Mouse (Mus musculus) heart, postnatal 0 days (tissue): Measurements from ENCODE around the gene Rgs6. TPM values are rescaled to one million over a fixed set of nuclear protein-coding genes. Genes with fewer than 3 reads are reported as not detected.

ENCODE experiments used
- ATAC-seq: fragments of 200-750 bp; cut with Nextera tagmentation; 2 replicates; pipeline ENCODE4 v1.8.0; 2017; ENCODE audit warnings: low read depth, moderate number of reproducible peaks, moderate library complexity; ENCODE audit not compliant: insufficient read depth
- DNase-seq: peaks from one replicate; pipeline ENCODE4 v3.0.0-alpha.2; 2016; ENCODE audit warnings: low spot score
- H3K27ac ChIP-seq: fragments of 300-500 bp; sonication (generic); 2 replicates; pipeline ENCODE4 v1.5.1; 2014; ENCODE audit warnings: low read depth, mild to moderate bottlenecking
- H3K27me3 ChIP-seq: fragments of 300-500 bp; sonication (generic); 2 replicates; pipeline ENCODE4 v1.6.1; 2014; ENCODE audit warnings: low read length, mixed read lengths; ENCODE audit not compliant: control insufficient read depth, insufficient read depth
- H3K36me3 ChIP-seq: fragments of 300-500 bp; sonication (generic); replicated peaks from 2 replicates; pipeline ENCODE4 v1.6.1; 2014; ENCODE audit warnings: low read length, mixed read lengths; ENCODE audit not compliant: control insufficient read depth, insufficient read depth
- H3K4me1 ChIP-seq: fragments of 300-500 bp; sonication (generic); 2 replicates; pipeline ENCODE4 v1.6.1; 2014; ENCODE audit warnings: antibody characterized with exemption; ENCODE audit not compliant: control insufficient read depth, insufficient read depth
- H3K4me2 ChIP-seq: fragments of 300-500 bp; sonication (generic); 2 replicates; pipeline ENCODE4 v1.6.1; 2014; ENCODE audit warnings: low read depth, mild to moderate bottlenecking, low read length, moderate library complexity
- H3K4me3 ChIP-seq: fragments of 300-500 bp; sonication (generic); 2 replicates; pipeline ENCODE4 v1.5.1; 2014; ENCODE audit warnings: low read depth, low read length
- H3K9ac ChIP-seq: fragments of 300-500 bp; sonication (generic); replicated peaks from 2 replicates; pipeline ENCODE4 v1.6.1; 2014; ENCODE audit warnings: low read depth, low read length, mixed read lengths
- H3K9me3 ChIP-seq: fragments of 300-500 bp; sonication (generic); replicated peaks from 2 replicates; pipeline ENCODE4 v1.6.1; 2016; ENCODE audit warnings: low read length; ENCODE audit not compliant: control insufficient read depth
- CTCF ChIP-seq: IDR thresholded peaks from 2 replicates; pipeline ENCODE4 v1.5.1; 2016; ENCODE audit warnings: antibody characterized with exemption, control low read depth, low read depth
- EP300 ChIP-seq: IDR thresholded peaks from 2 replicates; pipeline ENCODE4 v1.6.1; 2016; ENCODE audit warnings: antibody characterized with exemption, low read depth
- WGBS: fragments of 180-500 bp; shearing (Covaris S2); extraction: QIAGEN DNeasy Blood & Tissue Kit; methylation state at CpG from one replicate; pipeline ENCODE4 v1.1.7; 2014; 5-methylcytosine and 5-hydroxymethylcytosine counted together
- polyA plus RNA-seq: library from polyadenylated mRNA; unstranded; fragments of >200 nt; fragmentation: Nextera tagmentation; extraction: Ambion mirVana; gene quantifications from 2 replicates; pipeline ENCODE4 v1.2.1, GENCODE M21; 2015
- total RNA-seq: library from RNA; depleted of rRNA; stranded (reverse); fragments of >200 nt; gene quantifications from 2 replicates; pipeline ENCODE4 v1.2.3, GENCODE M21; 2014; ENCODE audit warnings: low replicate concordance

Rgs6 gene
- total and polyA plus RNA-seq, 2 experiments from 2014 or later = 12.1 to 16.5 TPM

DNA sequence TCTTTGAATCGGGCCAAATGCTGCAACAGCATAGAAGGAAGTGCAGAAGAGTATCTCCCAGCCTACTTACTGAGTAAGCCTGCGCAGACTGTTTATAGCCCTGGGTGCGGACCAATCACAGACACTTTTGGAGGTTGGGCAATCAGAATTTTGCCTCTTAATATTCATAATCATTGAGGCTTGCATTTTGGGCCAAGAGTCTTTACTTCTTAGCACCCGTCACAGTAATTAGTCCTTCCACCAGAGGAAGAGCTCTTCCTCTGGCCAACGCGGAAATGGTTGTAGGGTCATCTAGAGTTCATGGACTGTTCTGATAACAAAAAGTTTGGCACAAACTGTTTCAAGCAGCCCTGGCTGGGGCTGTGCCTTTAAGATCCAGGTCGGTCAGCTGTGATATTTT, 499.5 kb downstream of the Rgs6 start:
- TF ChIP-seq CTCF (no peak), EP300 (no peak)
- Histone ChIP-seq H3K36me3 (no peaks in the 10 kb centered on the region), H3K27me3 (no peaks in the 10 kb centered on the region), H3K9ac (no peak overlapping the region), H3K9me3 (no peaks in the 10 kb centered on the region), H3K4me3 (no peak overlapping the region), H3K4me1 (peaks cover 13% of the 10 kb centered on the region; the same call in 1 of the 2 replicates), H3K4me2 (peak overlapping the region; percentile 31), H3K27ac (peak overlapping the region; percentile 23)
- ATAC-seq = peak; percentile 82
- 24% methylated on average over 7 of the region's 7 CpGs for WGBS
- DNase-seq = peak; percentile 79

- TF ChIP-seq EP300 = no peak
- no peak for TF ChIP-seq CTCF
- DNase-seq (no peak), ATAC-seq (no peak)
- H3K27ac ChIP-seq = no peak overlapping the region
- WGBS = 65% methylated on average over 7 of the region's 7 CpGs
- no peaks in the 10 kb centered on the region for H3K27me3 ChIP-seq
- no peak overlapping the region for H3K4me2 ChIP-seq
- H3K9ac ChIP-seq = no peak overlapping the region
- no peak overlapping the region for H3K4me3 ChIP-seq
- no peaks in the 10 kb centered on the region for H3K9me3 ChIP-seq
- H3K4me1 ChIP-seq = peaks cover 11% of the 10 kb centered on the region; the same call in 1 of the 2 replicates
- no peaks in the 10 kb centered on the region for H3K36me3 ChIP-seq
These were observed 503.9 kb downstream of the Rgs6 start for GRCm38 (mm10) chr12:83092001-83092400.

DNA sequence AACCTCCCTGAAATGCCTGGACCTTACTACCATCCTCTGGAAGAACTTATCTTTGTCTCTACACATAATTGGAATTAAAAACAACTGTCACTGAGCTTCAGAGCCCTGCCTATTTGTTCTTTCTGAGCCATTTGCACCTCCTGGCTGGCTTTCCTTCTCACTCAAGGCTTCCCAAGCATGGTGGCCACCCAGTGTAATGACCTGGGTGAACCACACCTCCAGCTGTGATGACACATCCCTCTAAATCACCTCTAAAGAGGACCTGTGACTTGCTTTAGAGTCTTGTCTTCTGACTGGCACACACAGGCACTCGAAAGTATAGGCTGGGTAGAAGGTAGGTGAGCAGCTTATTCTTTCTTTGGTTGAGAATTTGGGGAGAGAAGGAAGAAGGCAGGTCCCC, 509.7 kb downstream of the Rgs6 start:
- no peak overlapping the region for H3K9ac ChIP-seq
- no peak overlapping the region for H3K27ac ChIP-seq
- H3K36me3 ChIP-seq = no peaks in the 10 kb centered on the region
- ATAC-seq (no peak), DNase-seq (no peak)
- WGBS = 76% methylated on average over 1 of the region's 1 CpGs
- H3K4me3 ChIP-seq = no peak overlapping the region
- no peaks in the 10 kb centered on the region for H3K27me3 ChIP-seq
- H3K9me3 ChIP-seq = no peaks in the 10 kb centered on the region
- no peaks in the 10 kb centered on the region for H3K4me1 ChIP-seq
- H3K4me2 ChIP-seq = no peak overlapping the region
- TF ChIP-seq CTCF (no peak), EP300 (no peak)

DNA sequence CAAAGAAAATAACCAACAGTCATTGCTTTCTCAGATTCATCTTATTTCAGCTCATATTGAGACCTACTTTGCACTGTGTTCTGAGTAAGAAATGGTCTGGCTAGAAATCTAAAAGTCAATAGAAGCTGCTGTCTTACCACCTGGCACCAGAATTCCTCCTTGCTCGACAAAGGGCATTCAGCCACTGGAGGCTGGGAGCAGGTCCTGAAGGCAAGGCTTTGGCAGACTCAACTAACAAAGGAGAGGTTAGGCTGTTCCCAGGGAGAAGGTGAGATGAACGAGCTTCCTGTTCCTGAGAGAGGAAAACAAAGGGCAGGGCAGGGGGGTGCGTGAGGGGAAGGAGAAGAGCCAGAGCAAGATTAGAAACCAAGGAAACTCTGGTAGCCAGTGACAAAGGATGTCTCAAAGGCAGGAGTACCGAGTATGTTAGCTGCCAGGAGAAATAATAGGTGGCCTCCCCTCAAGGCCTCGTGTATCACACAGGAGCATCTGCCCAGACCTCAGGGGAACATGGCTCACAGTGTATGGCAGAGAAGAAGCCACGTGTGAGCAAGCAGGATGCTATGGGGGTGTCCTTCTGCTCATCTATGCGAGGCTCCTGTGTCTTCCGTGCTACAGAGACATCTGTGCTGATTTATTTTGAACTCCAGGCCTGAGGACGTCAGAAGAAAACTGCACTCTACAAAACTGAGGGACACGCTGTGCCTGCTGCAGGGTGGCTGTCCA, 510.7 kb downstream of the Rgs6 start:
- DNase-seq (no peak), ATAC-seq (no peak)
- H3K4me2 ChIP-seq = no peak overlapping the region
- H3K27ac ChIP-seq = no peak overlapping the region
- H3K27me3 ChIP-seq = no peaks in the 10 kb centered on the region
- H3K9me3 ChIP-seq = no peaks in the 10 kb centered on the region
- TF ChIP-seq CTCF = no peak
- no peak for TF ChIP-seq EP300
- H3K4me1 ChIP-seq = no peaks in the 10 kb centered on the region
- H3K36me3 ChIP-seq = no peaks in the 10 kb centered on the region
- H3K4me3 ChIP-seq = no peak overlapping the region
- 55% methylated on average over 10 of the region's 10 CpGs for WGBS
- no peak overlapping the region for H3K9ac ChIP-seq

- Histone ChIP-seq H3K9ac (no peak overlapping the region), H3K9me3 (no peaks in the 10 kb centered on the region), H3K36me3 (no peaks in the 10 kb centered on the region), H3K4me2 (no peak overlapping the region), H3K27me3 (no peaks in the 10 kb centered on the region), H3K4me3 (no peak overlapping the region), H3K27ac (0 out of 2 replicates have a peak overlapping the region, but pooled peaks have one; percentile 9), H3K4me1 (no peaks in the 10 kb centered on the region)
- peak; percentile 34 for TF ChIP-seq CTCF
- no peak for TF ChIP-seq EP300
- ATAC-seq = no peak
- 92% methylated on average over 2 of the region's 2 CpGs for WGBS
- DNase-seq = no peak
These were observed 511.8 kb downstream of the Rgs6 start for GRCm38 (mm10) chr12:83099920-83100319.

GRCm38 (mm10) chr12:83100413-83100812, 512.3 kb downstream of the Rgs6 start:
- DNase-seq (peak; percentile 55), ATAC-seq (peak; percentile 73)
- H3K4me3 ChIP-seq = no peak overlapping the region
- H3K9me3 ChIP-seq = no peaks in the 10 kb centered on the region
- H3K27me3 ChIP-seq = no peaks in the 10 kb centered on the region
- 29% methylated on average over 9 of the region's 9 CpGs for WGBS
- H3K27ac ChIP-seq = peak overlapping the region; percentile 9
- no peak for TF ChIP-seq CTCF
- no peak for TF ChIP-seq EP300
- no peak overlapping the region for H3K9ac ChIP-seq
- H3K4me1 ChIP-seq = no peaks in the 10 kb centered on the region
- H3K36me3 ChIP-seq = no peaks in the 10 kb centered on the region
- no peak overlapping the region for H3K4me2 ChIP-seq
